Mouse (Mus musculus) heart, embryonic 11.5 days (tissue): Measurements from ENCODE around the gene Gm47996. TPM values are rescaled to one million over a fixed set of nuclear protein-coding genes. Genes with fewer than 3 reads are reported as not detected.

ENCODE experiments used
- ATAC-seq: fragments of 200-750 bp; cut with Nextera tagmentation; replicated peaks from 2 replicates; pipeline ENCODE4 v1.8.0; 2017; ENCODE audit warnings: moderate library complexity; ENCODE audit not compliant: insufficient number of reproducible peaks, low FRiP score, low TSS enrichment
- H3K27ac ChIP-seq: fragments of 300-500 bp; sonication (generic); 2 replicates; pipeline ENCODE4 v1.5.1; 2014; ENCODE audit warnings: mild to moderate bottlenecking, low read depth, low read length
- H3K27me3 ChIP-seq: fragments of 300-500 bp; sonication (generic); 2 replicates; pipeline ENCODE4 v1.6.1; 2014; ENCODE audit warnings: mild to moderate bottlenecking, low read length, mixed read lengths; ENCODE audit not compliant: control insufficient read depth, insufficient read depth
- H3K36me3 ChIP-seq: fragments of 300-500 bp; sonication (generic); 2 replicates; pipeline ENCODE4 v1.6.1; 2014; ENCODE audit warnings: mild to moderate bottlenecking, low read length, moderate library complexity, mixed read lengths; ENCODE audit not compliant: control insufficient read depth, insufficient read depth
- H3K4me1 ChIP-seq: fragments of 300-500 bp; sonication (generic); 2 replicates; pipeline ENCODE4 v1.6.1; 2014; ENCODE audit warnings: low read length; ENCODE audit not compliant: control insufficient read depth, insufficient read depth
- H3K4me2 ChIP-seq: fragments of 300-500 bp; sonication (generic); 2 replicates; pipeline ENCODE4 v1.6.1; 2014; ENCODE audit warnings: mild to moderate bottlenecking, moderate library complexity
- H3K4me3 ChIP-seq: fragments of 300-500 bp; sonication (generic); 2 replicates; pipeline ENCODE4 v1.5.1; 2014; ENCODE audit warnings: low read depth, low read length
- H3K9ac ChIP-seq: fragments of 300-500 bp; sonication (generic); 2 replicates; pipeline ENCODE4 v1.6.1; 2014; ENCODE audit warnings: mild to moderate bottlenecking, low read depth, low read length, moderate library complexity
- H3K9me3 ChIP-seq: fragments of 300-500 bp; sonication (generic); replicated peaks from 2 replicates; pipeline ENCODE4 v1.6.1; 2016; ENCODE audit warnings: low read length; ENCODE audit not compliant: control insufficient read depth
- WGBS: fragments of 180-500 bp; shearing (Covaris S2); extraction: QIAGEN DNeasy Blood & Tissue Kit; methylation state at CpG from one replicate; pipeline ENCODE4 v1.1.7; 2014; ENCODE audit not compliant: insufficient replicate concordance; 5-methylcytosine and 5-hydroxymethylcytosine counted together
- polyA plus RNA-seq: library from polyadenylated mRNA; unstranded; fragments of >200 nt; fragmentation: Nextera tagmentation; extraction: Ambion mirVana; gene quantifications from 2 replicates; pipeline ENCODE4 v1.2.1, GENCODE M21; 2014

The Gm47996 gene
- polyA plus RNA-seq, 1 experiment from 2014 or later, result 0.70 TPM

GRCm38 (mm10) chr1:151215985-151216384 lies 6.1 kb downstream of the Gm47996 start:
- H3K4me2 ChIP-seq, result no peak overlapping the region

GRCm38 (mm10) chr1:151216417-151216816 lies 6.5 kb downstream of the Gm47996 start:
- no peak overlapping the region for H3K9ac ChIP-seq
- H3K27ac ChIP-seq, result no peak overlapping the region
- no peaks in the 10 kb centered on the region for H3K27me3 ChIP-seq
- no peaks in the 10 kb centered on the region for H3K4me1 ChIP-seq
- H3K9me3 ChIP-seq, result no peaks in the 10 kb centered on the region
- ATAC-seq, result no peak
- no peak overlapping the region for H3K4me2 ChIP-seq
- 78% methylated on average over 3 of the region's 3 CpGs for WGBS
- H3K36me3 ChIP-seq, result no peaks in the 10 kb centered on the region
- no peak overlapping the region for H3K4me3 ChIP-seq

More at GRCm38 (mm10) chr1:151215985-151216384, 6.1 kb downstream of the Gm47996 start:
- Histone ChIP-seq H3K4me1 (no peaks in the 10 kb centered on the region), H3K9me3 (no peaks in the 10 kb centered on the region), H3K27me3 (no peaks in the 10 kb centered on the region), H3K9ac (no peak overlapping the region), H3K27ac (no peak overlapping the region), H3K4me3 (no peak overlapping the region), H3K36me3 (no peaks in the 10 kb centered on the region)
- 85% methylated on average over 1 of the region's 1 CpGs for WGBS
- no peak for ATAC-seq

- H3K4me3 ChIP-seq, result no peak overlapping the region
- no peaks in the 10 kb centered on the region for H3K36me3 ChIP-seq
- no peaks in the 10 kb centered on the region for H3K27me3 ChIP-seq
- no peak overlapping the region for H3K27ac ChIP-seq
- 86% methylated on average over 5 of the region's 5 CpGs for WGBS
- H3K4me2 ChIP-seq, result no peak overlapping the region
- no peak for ATAC-seq
- no peaks in the 10 kb centered on the region for H3K9me3 ChIP-seq
- H3K4me1 ChIP-seq, result peaks cover 5% of the 10 kb centered on the region; the same call in 1 of the 2 replicates
- H3K9ac ChIP-seq, result no peak overlapping the region
Measured at GRCm38 (mm10) chr1:151219045-151219444, 9.1 kb downstream of the Gm47996 start.

DNA sequence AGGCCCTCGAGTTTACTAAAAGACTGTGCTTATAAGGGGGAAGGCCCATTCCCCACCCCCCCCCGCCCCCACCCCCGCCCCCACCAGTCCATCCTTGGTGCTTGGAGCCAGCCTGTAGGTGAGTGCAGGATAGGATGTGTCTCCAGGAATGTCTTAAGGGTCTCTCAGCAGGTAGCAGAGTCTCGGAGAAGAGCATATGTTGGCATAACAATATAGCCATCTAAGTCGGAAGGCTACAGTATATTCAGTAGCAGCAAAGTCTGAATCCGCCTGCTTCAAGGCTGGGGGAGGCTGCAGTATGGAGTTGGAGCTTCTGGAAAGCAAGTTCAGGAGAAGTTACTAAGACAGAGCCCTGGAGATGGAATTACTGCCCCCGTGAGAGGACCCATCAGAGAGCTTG lies 10.2 kb downstream of the Gm47996 start:
- Histone ChIP-seq H3K36me3 (no peaks in the 10 kb centered on the region), H3K27ac (no peak overlapping the region), H3K27me3 (no peaks in the 10 kb centered on the region), H3K4me2 (no peak overlapping the region), H3K9me3 (no peaks in the 10 kb centered on the region), H3K9ac (no peak overlapping the region), H3K4me3 (no peak overlapping the region), H3K4me1 (peaks cover 5% of the 10 kb centered on the region; the same call in 1 of the 2 replicates)
- WGBS, result 74% methylated on average over 7 of the region's 7 CpGs
- no peak for ATAC-seq

DNA sequence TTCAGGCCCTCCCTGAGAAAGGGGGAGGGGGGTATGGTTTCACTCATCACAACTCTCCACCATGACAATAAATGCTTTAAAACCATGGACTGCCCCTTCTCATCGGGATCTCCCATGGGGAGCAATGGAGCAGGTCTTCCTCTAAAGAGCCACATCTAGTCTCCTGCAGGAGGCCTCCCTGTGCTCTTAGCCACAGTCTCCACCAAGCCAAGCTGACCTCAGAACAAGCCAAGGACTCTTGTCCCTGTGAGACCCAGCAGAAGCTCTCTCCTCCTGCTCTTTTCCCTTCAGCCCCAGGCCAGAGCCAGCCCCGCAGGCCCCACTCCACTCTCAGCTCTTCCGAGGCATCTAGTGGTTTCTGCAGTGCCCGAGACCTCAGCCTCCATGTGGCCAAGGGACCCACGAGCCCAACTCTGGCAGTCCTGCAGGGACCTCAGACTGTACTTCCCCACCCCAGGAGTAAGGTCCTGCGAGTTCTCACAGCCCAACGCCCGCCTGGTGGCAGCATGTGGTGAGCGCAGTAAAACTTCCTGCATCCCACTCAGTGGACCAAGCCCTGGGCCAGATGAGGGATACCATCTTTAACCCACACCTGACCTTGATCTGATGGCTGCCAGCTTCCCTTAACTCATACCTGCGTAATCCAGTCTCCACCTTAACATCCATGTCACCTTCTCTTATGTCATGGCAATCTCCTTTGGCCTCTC lies 12.8 kb downstream of the Gm47996 start:
- peaks cover 5% of the 10 kb centered on the region; the same call in 1 of the 2 replicates for H3K4me1 ChIP-seq
- ATAC-seq, result no peak
- no peak overlapping the region for H3K27ac ChIP-seq
- H3K27me3 ChIP-seq, result no peaks in the 10 kb centered on the region
- no peak overlapping the region for H3K9ac ChIP-seq
- no peak overlapping the region for H3K4me2 ChIP-seq
- WGBS, result 84% methylated on average over 10 of the region's 10 CpGs
- no peak overlapping the region for H3K4me3 ChIP-seq
- H3K9me3 ChIP-seq, result no peaks in the 10 kb centered on the region
- no peaks in the 10 kb centered on the region for H3K36me3 ChIP-seq

DNA sequence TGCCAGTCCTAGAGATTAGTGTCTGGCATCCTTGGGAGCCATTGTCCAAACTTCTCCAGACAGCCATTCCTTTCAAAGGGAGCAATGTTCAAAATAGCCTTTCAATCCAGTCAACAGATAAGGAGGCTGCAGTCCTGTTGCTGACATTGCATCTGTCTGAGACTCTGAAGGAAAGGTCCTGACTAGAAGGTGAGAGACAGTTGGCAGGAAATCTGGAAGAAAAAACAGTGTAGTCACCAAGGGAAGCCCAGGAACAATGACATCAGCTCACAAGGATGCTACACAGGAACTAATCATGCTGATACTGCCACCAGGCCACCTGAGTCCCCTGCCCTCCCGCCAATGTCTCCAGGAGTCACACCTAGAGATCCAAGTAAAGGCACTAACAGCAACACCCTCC lies 13.4 kb downstream of the Gm47996 start:
- Histone ChIP-seq H3K9ac (no peak overlapping the region), H3K4me3 (no peak overlapping the region), H3K9me3 (no peaks in the 10 kb centered on the region), H3K4me2 (no peak overlapping the region), H3K27me3 (no peaks in the 10 kb centered on the region), H3K27ac (no peak overlapping the region), H3K4me1 (peaks cover 5% of the 10 kb centered on the region; the same call in 1 of the 2 replicates), H3K36me3 (no peaks in the 10 kb centered on the region)
- 29% methylated on average over 1 of the region's 1 CpGs for WGBS
- ATAC-seq, result no peak

DNA sequence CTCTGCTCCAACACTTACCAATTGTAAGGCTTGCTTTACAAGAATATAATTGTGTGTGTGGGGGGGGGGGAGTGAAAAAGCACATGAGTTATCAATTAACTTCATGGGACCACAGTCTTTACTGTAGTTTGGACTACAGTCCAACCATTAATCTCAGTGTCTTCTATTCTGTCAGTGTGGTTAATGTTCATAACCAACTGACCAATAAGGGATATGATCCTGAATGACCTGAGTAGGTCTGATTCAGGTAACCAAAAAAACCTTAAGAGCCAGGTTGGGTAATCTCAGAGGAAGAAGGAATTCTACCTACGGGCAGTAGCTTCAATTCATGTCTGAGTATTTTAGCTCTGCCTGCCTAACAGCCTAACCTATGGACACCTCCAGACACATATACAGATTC lies 14.6 kb downstream of the Gm47996 start:
- H3K36me3 ChIP-seq, result no peaks in the 10 kb centered on the region
- no peak for ATAC-seq
- no peak overlapping the region for H3K4me3 ChIP-seq
- no peak overlapping the region for H3K9ac ChIP-seq
- H3K9me3 ChIP-seq, result no peaks in the 10 kb centered on the region
- H3K27me3 ChIP-seq, result no peaks in the 10 kb centered on the region
- H3K27ac ChIP-seq, result no peak overlapping the region
- 82% methylated on average over 1 of the region's 1 CpGs for WGBS
- no peak overlapping the region for H3K4me2 ChIP-seq
- H3K4me1 ChIP-seq, result peaks cover 5% of the 10 kb centered on the region; the same call in 1 of the 2 replicates

DNA sequence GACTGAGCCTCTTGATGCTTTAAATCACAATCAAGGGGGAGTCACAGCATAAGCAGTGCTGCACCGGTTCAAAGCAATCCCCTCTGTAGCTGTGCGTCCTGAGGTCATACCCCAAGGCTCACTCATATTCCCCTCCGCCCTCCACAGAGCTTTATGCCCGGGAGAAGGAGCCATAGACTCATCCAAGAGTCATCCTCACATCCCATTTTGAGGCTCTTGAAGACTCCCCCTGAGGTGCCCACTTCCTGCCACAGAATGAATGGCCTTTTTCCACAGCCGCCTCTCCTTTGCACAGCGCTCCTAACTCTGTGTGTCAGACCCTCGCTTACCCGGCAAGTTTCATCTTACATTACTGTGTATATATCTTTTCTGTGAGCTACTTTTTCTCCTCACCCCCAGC lies 17.6 kb downstream of the Gm47996 start:
- Histone ChIP-seq H3K4me1 (peaks cover 5% of the 10 kb centered on the region; the same call in 1 of the 2 replicates), H3K9me3 (no peaks in the 10 kb centered on the region), H3K36me3 (no peaks in the 10 kb centered on the region), H3K9ac (no peak overlapping the region), H3K4me3 (no peak overlapping the region), H3K27me3 (no peaks in the 10 kb centered on the region), H3K4me2 (no peak overlapping the region), H3K27ac (no peak overlapping the region)
- WGBS, result 77% methylated on average over 8 of the region's 8 CpGs
- no peak for ATAC-seq
